Mouse (Mus musculus): ENCODE measurements around the gene Rnf26. TPM values are rescaled to one million over a fixed set of nuclear protein-coding genes. Genes with fewer than 3 reads are reported as not detected.

Gene Rnf26
- 61.4 and 73.4 TPM in 2 replicates for polyA plus RNA-seq (2014; fragmentation: Nextera tagmentation; extraction: Ambion mirVana)

- under 1% methylated on average over 30 of the region's 51 CpGs for WGBS
- H3K9me3 ChIP-seq (ENCODE audit: control insufficient read depth, low read length) = no peaks in the 10 kb centered on the region
- H3K4me2 ChIP-seq (ENCODE audit: low read depth, low read length) = peak within 1 kb of the TSS; percentile 53
- H3K36me3 ChIP-seq (ENCODE audit: control insufficient read depth, insufficient read depth, low read length) = peaks cover 4% of the 10 kb centered on the region; the same call in 1 of the 2 replicates
- H3K27me3 ChIP-seq (replicated peaks; ENCODE audit: control insufficient read depth, insufficient read depth, low read length) = no peaks in the 10 kb centered on the region
- H3K4me1 ChIP-seq (ENCODE audit: control insufficient read depth, insufficient read depth, low read length) = peaks cover 25% of the 10 kb centered on the region
- peak within 1 kb of the TSS; percentile 74 for H3K4me3 ChIP-seq (ENCODE audit: low read depth, low read length)
- H3K27ac ChIP-seq (replicated peaks; ENCODE audit: low read depth, low read length) = peak within 1 kb of the TSS; percentile 70
- H3K9ac ChIP-seq (ENCODE audit: low read depth, low read length) = peak within 1 kb of the TSS; percentile 91
- DNase-seq (ENCODE audit: low spot score) (peak; percentile 99), ATAC-seq (ENCODE audit: low read depth) (peak; percentile 96)
These were observed at the start of gene Rnf26, which contains the start of gene Gm49380 for GRCm38 (mm10) chr9:44113105-44113789. Gene Rnf26 (minus strand): TSS chr9:44113517. Gene Gm49380 (minus strand): TSS chr9:44113500.

DNA sequence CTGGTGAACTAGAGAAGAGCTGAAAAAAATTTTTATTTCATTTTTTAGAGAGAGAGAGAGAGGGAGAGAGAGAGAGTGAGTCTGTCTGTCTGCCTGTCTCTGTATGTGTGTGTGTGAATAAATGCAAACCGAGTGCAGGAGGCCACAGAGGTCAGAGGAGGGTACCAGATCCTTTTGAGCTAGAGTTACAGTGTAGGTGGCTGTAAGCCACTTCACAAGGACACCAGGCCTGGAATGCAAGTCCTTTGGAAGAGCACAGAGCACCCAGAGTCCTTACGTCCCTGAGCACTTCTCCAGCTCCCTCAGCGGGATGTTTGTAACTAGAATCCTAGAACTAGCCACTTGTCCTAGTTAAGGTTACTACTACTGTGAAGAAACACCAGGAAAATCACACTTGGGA is 46.6 kb upstream of the Rnf26 start:
- 75% methylated on average over 3 of the region's 3 CpGs for WGBS
- Histone ChIP-seq H3K27ac (replicated peaks; ENCODE audit: low read depth, low read length) (no peak overlapping the region), H3K36me3 (ENCODE audit: control insufficient read depth, insufficient read depth, low read length) (peaks cover 88% of the 10 kb centered on the region), H3K27me3 (replicated peaks; ENCODE audit: control insufficient read depth, insufficient read depth, low read length) (no peaks in the 10 kb centered on the region), H3K9me3 (ENCODE audit: control insufficient read depth, low read length) (no peaks in the 10 kb centered on the region), H3K9ac (ENCODE audit: low read depth, low read length) (no peak overlapping the region), H3K4me2 (ENCODE audit: low read depth, low read length) (no peak overlapping the region), H3K4me1 (ENCODE audit: control insufficient read depth, insufficient read depth, low read length) (no peaks in the 10 kb centered on the region), H3K4me3 (ENCODE audit: low read depth, low read length) (no peak overlapping the region)
- ATAC-seq (ENCODE audit: low read depth) (no peak), DNase-seq (ENCODE audit: low spot score) (no peak)

DNA sequence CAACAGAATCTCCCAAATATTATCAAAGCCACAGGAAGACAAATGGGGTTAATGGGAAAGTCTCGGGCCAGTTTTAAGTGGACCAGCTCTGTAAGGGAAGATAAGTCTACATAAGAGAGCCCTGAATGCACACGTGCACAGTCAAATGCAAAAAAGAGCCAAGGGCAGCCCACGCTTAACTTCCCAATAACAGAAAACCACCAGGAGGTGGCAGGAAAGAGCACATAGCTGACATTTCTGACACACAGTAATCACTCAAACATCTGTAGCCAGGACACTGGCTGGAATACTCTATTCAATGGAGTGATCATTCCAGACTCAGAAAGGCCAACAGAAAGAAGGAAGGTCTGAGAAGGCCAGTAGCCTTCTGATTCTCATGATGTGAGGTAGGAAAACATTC is 34.0 kb upstream of the Rnf26 start:
- 64% methylated on average over 3 of the region's 3 CpGs for WGBS
- Histone ChIP-seq H3K36me3 (ENCODE audit: control insufficient read depth, insufficient read depth, low read length) (peaks cover 68% of the 10 kb centered on the region), H3K4me3 (ENCODE audit: low read depth, low read length) (no peak overlapping the region), H3K4me1 (ENCODE audit: control insufficient read depth, insufficient read depth, low read length) (no peaks in the 10 kb centered on the region), H3K27me3 (replicated peaks; ENCODE audit: control insufficient read depth, insufficient read depth, low read length) (no peaks in the 10 kb centered on the region), H3K9ac (ENCODE audit: low read depth, low read length) (no peak overlapping the region), H3K9me3 (ENCODE audit: control insufficient read depth, low read length) (no peaks in the 10 kb centered on the region), H3K4me2 (ENCODE audit: low read depth, low read length) (no peak overlapping the region), H3K27ac (replicated peaks; ENCODE audit: low read depth, low read length) (no peak overlapping the region)
- DNase-seq (ENCODE audit: low spot score) (no peak), ATAC-seq (ENCODE audit: low read depth) (no peak)

GRCm38 (mm10) chr9:44144718-44145060 is 31.4 kb upstream of the Rnf26 start:
- H3K4me2 ChIP-seq (ENCODE audit: low read depth, low read length) = no peak overlapping the region
- ATAC-seq (ENCODE audit: low read depth) (no peak), DNase-seq (ENCODE audit: low spot score) (no peak)
- no peaks in the 10 kb centered on the region for H3K4me1 ChIP-seq (ENCODE audit: control insufficient read depth, insufficient read depth, low read length)
- no peaks in the 10 kb centered on the region for H3K9me3 ChIP-seq (ENCODE audit: control insufficient read depth, low read length)
- H3K9ac ChIP-seq (ENCODE audit: low read depth, low read length) = no peak overlapping the region
- peaks cover 60% of the 10 kb centered on the region for H3K36me3 ChIP-seq (ENCODE audit: control insufficient read depth, insufficient read depth, low read length)
- H3K27me3 ChIP-seq (replicated peaks; ENCODE audit: control insufficient read depth, insufficient read depth, low read length) = no peaks in the 10 kb centered on the region
- no peak overlapping the region for H3K4me3 ChIP-seq (ENCODE audit: low read depth, low read length)
- H3K27ac ChIP-seq (replicated peaks; ENCODE audit: low read depth, low read length) = no peak overlapping the region

DNA sequence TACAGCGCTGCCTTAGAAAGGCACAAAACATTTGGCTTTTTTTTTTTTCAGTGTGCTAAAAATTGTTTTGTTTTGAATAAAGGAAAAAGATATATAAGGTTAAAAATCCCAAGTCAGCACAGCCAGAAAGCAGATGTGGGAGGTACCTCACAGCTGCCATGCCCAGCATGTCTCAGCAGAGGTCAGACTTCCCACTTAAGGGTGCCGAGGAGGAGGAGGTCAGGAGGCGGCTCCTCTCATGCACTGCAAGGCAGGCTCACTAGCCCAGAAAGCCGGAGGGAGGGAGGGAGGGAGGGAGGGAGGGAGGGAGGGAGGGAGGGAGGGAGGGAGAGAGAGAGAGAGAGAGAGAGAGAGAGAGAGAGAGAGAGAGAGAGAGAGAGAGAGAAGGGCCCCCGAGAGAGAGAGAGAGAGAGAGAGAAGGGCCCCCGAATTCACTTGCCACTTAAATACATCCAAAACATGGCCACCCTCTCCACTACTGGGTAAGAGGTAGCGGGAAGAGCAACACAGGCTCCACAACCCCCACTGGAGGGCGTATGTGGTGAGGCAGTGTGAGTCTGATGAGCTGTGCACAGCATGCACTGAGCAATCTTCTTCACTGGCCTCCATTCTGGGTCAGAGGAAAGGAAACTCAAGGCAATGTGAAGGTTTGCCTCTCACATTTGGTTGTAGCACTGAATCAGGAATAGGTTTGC is 30.9 kb upstream of the Rnf26 start:
- Histone ChIP-seq H3K4me3 (ENCODE audit: low read depth, low read length) (no peak overlapping the region), H3K4me1 (ENCODE audit: control insufficient read depth, insufficient read depth, low read length) (no peaks in the 10 kb centered on the region), H3K27ac (replicated peaks; ENCODE audit: low read depth, low read length) (no peak overlapping the region), H3K4me2 (ENCODE audit: low read depth, low read length) (no peak overlapping the region), H3K27me3 (replicated peaks; ENCODE audit: control insufficient read depth, insufficient read depth, low read length) (no peaks in the 10 kb centered on the region), H3K9ac (ENCODE audit: low read depth, low read length) (no peak overlapping the region), H3K9me3 (ENCODE audit: control insufficient read depth, low read length) (no peaks in the 10 kb centered on the region), H3K36me3 (ENCODE audit: control insufficient read depth, insufficient read depth, low read length) (peaks cover 59% of the 10 kb centered on the region)
- ATAC-seq (ENCODE audit: low read depth) (0 out of 2 replicates have a peak, but pooled peaks have one; percentile 45), DNase-seq (ENCODE audit: low spot score) (no peak)
- whole genome bisulfite sequencing = 28% methylated on average over 7 of the region's 8 CpGs

DNA sequence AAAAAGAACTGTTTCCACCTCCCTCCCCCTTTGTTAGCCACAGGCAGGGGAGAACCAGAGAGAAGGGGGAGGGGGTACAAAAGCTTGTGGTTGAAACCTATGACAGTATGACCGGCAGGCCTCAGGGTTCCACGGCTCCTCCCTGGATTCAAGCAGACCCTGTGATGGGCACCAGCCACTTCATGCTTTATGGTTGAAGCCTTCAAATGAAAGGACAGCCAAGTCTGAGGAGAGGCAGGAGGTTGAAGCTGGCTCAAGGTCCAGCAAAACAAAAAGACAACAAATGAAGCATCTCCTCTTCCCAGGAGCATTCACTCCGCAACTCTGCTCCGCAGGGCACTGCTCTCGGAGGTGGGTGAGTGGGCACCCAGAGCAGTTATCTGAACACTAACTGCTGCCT is 30.1 kb upstream of the Rnf26 start:
- ATAC-seq (ENCODE audit: low read depth) (no peak), DNase-seq (ENCODE audit: low spot score) (no peak)
- Histone ChIP-seq H3K4me3 (ENCODE audit: low read depth, low read length) (no peak overlapping the region), H3K27ac (replicated peaks; ENCODE audit: low read depth, low read length) (no peak overlapping the region), H3K4me2 (ENCODE audit: low read depth, low read length) (no peak overlapping the region), H3K9ac (ENCODE audit: low read depth, low read length) (no peak overlapping the region), H3K36me3 (ENCODE audit: control insufficient read depth, insufficient read depth, low read length) (peaks cover 59% of the 10 kb centered on the region), H3K27me3 (replicated peaks; ENCODE audit: control insufficient read depth, insufficient read depth, low read length) (no peaks in the 10 kb centered on the region), H3K9me3 (ENCODE audit: control insufficient read depth, low read length) (no peaks in the 10 kb centered on the region), H3K4me1 (ENCODE audit: control insufficient read depth, insufficient read depth, low read length) (no peaks in the 10 kb centered on the region)
- WGBS = 82% methylated on average over 5 of the region's 5 CpGs

DNA sequence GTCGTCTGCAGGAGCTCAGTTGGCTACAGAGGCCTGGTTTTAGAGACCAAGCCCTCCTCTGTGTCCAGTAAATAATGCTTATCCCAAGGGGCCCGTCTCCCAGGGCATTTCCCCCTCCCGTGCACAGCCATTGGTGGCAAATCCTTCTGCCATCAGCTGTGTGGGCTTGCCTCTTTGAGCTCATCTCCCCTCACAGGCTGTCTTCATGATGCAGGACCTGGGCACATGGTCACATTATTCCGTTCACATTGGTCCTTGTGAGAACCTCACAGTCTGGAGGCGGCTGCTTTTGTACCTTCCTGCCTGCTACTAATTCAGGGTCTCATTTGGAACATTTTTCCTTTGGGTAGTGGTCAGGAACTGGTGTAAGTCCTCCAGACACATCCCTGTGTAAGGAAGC is 28.6 kb upstream of the Rnf26 start:
- 60% methylated on average over 5 of the region's 5 CpGs for WGBS
- ATAC-seq (ENCODE audit: low read depth) = no peak

GRCm38 (mm10) chr9:44137846-44138245 is 24.5 kb upstream of the Rnf26 start:
- DNase-seq (ENCODE audit: low spot score) (no peak), ATAC-seq (ENCODE audit: low read depth) (no peak)
- Histone ChIP-seq H3K9ac (ENCODE audit: low read depth, low read length) (no peak overlapping the region), H3K4me2 (ENCODE audit: low read depth, low read length) (no peak overlapping the region), H3K4me3 (ENCODE audit: low read depth, low read length) (no peak overlapping the region), H3K9me3 (ENCODE audit: control insufficient read depth, low read length) (no peaks in the 10 kb centered on the region), H3K27ac (replicated peaks; ENCODE audit: low read depth, low read length) (no peak overlapping the region), H3K4me1 (ENCODE audit: control insufficient read depth, insufficient read depth, low read length) (peaks cover 15% of the 10 kb centered on the region; the same call in 1 of the 2 replicates), H3K27me3 (replicated peaks; ENCODE audit: control insufficient read depth, insufficient read depth, low read length) (peaks cover 8% of the 10 kb centered on the region; the same call in 1 of the 2 replicates), H3K36me3 (ENCODE audit: control insufficient read depth, insufficient read depth, low read length) (peaks cover 30% of the 10 kb centered on the region; the same call in 1 of the 2 replicates)
- 61% methylated on average over 4 of the region's 4 CpGs for WGBS

More for the DNA sequence above, 28.6 kb upstream of the Rnf26 start:
- Histone ChIP-seq H3K36me3 (ENCODE audit: control insufficient read depth, insufficient read depth, low read length) (peaks cover 56% of the 10 kb centered on the region), H3K4me1 (ENCODE audit: control insufficient read depth, insufficient read depth, low read length) (no peaks in the 10 kb centered on the region), H3K9ac (ENCODE audit: low read depth, low read length) (no peak overlapping the region), H3K9me3 (ENCODE audit: control insufficient read depth, low read length) (no peaks in the 10 kb centered on the region), H3K4me2 (ENCODE audit: low read depth, low read length) (no peak overlapping the region), H3K27me3 (replicated peaks; ENCODE audit: control insufficient read depth, insufficient read depth, low read length) (no peaks in the 10 kb centered on the region), H3K27ac (replicated peaks; ENCODE audit: low read depth, low read length) (no peak overlapping the region), H3K4me3 (ENCODE audit: low read depth, low read length) (no peak overlapping the region)
- no peak for DNase-seq (ENCODE audit: low spot score)
